Mouse (Mus musculus) lung, postnatal 36 days (tissue): ENCODE measurements at regions not wholly inside any gene's neighbourhood (a gene's known extent, or its start where the extent isn't known, plus 50 kb on each side); places are given as distances from the start of the nearest gene placed in this dataset.
"Not testable (repeated sequence)": the region's sequence is repeated elsewhere in the genome, so short reads cannot be mapped to it uniquely, and the experiment has no call there.

Source experiments
- DNase-seq: peaks from one replicate; pipeline ENCODE4 v3.0.0; 2022; ENCODE audit warnings: mixed read lengths

DNA sequence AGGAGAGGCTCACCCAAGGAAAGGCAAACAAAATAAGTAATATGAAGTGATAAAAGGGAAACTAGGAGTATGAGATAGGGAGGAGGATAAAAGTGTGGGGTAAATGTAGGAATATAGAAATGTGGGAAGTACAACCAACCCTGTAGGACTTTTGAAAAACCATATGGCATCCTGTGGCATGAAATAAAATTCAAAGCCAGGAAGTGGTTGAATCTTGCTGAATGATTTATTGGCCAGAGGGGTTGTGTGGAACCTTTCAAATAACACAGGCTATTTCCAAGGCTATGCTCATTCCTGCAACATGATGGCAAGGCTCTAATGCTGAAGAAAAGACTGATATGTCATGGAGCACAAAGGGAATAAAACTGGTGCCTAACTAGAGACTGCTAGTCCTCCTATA, 347.9 kb downstream of the Gm11232 start:
- no peak for DNase-seq

DNA sequence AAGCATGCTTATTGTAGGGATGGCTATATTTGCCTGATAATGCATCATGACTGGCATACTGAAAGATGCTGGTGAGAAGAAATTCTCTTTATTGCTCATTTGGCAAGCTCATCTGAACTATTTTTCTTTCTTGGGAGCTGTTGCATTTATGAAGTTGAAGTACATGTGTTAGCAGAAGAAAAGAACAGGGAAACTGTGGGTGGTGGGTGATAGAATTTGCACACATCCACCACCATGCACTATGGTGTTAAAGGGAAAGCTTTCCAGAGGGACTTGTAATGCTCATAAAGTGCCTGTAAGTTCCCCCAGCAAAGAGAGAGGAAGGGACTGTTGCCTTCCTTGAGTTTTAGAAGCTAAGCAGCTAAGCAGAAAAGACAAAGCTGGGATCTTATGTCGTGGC, 367.3 kb downstream of the Gm11232 start:
- DNase-seq: no peak

GRCm38 (mm10) chr4:71369276-71369675, 388.5 kb downstream of the Gm11232 start:
- no peak for DNase-seq

DNA sequence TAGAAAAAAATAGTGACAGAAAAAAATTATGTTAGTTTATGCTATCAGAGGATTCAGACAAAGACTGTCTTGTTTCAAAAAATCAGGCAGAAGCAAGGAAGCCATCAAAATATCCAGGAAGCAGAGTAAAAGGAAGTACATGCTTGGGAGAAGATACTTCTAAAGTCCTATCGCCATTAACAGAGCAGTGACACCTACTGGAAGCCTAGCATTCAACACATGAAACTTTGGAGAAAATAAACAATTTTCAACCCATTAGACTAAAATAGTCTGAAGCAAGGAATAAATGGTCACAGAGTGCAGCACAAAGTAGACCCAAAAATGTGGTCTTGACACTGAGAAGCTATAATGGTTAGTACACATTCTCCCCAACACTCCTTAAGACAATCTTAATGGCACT, 394.0 kb downstream of the Gm11232 start:
- DNase-seq: no peak

DNA sequence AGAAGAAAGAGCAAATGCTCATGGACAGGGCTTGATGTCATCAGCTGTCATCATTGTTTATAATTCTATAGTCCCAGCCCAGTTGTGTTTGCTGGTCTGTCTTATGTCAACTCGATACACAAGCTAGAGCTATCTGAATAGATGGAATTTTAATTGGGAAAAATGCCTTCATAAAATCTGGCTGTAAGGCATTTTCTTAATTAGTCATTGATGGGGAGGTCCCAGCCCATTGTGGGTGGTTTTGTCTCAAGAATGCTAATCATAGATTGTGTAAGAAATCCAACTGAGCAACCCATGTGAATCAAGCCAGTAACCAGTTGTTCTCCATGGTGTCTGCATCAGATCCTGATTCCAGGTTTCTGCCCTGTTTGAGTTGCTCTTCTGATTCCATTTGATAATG, 400.1 kb downstream of the Gm11232 start:
- DNase-seq: no peak

DNA sequence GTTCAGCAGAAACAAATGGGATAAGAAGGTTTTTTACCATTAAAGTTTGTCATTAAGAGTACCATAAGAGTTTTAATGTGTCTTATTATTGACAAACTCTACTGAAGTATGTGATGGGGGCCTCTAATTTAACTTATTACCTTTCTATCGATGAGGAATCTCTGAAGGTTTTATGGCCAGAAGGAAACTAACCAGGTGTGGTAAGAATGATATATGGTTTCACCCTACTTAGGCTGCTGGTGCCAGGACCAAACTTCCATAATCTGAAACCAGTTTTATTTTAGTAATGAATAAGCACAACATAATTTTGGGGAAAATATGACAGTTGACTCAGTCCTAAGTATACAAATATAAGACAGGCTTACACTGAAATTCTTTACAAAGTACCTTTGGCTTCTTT, 401.1 kb downstream of the Gm11232 start:
- DNase-seq: no peak

GRCm38 (mm10) chr4:71356310-71356709, 401.5 kb downstream of the Gm11232 start:
- DNase-seq: no peak

- no peak for DNase-seq
These were observed 405.9 kb downstream of the Gm11232 start for GRCm38 (mm10) chr4:71351880-71352279.

GRCm38 (mm10) chr4:71343068-71343467, 414.7 kb downstream of the Gm11232 start:
- no peak for DNase-seq

DNA sequence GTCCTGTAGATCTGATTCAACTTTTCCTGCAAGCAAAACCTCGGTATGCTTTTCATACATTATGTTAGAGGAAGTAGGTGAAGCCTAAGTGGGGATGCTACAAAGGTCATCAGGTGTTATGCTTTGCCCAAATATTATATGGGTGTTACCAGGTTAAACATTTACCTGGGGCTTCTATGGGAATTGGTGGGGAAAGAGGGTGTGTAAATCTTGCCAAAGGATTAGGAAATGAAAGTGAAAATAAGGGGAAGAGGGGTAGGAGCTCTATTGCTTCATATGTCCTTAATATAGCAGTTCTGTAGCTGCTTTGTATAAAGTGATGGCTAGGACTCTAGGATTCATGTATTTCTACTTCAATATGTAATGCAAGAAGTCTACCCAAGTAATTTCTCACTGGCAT, 419.2 kb downstream of the Gm11232 start:
- no peak for DNase-seq

GRCm38 (mm10) chr4:71332672-71333071, 425.1 kb downstream of the Gm11232 start:
- DNase-seq: no peak

DNA sequence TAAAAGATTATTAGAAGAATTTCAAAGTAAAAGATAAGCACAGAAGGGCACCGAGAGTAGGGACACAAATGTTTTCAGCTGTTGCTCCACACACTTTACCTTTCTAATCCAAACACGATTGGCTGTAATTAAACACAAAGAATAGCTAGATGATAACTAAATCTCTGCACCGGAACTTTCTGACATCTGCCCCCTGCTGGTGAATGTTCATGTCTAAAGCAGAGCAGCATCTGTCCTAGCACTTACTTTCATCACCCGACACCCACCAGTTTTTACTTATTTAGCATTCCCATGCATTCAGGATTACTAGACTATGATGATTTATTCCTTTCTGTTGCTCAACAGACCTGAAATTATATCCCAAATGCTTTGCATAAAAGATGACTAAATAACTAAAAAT, 425.7 kb downstream of the Gm11232 start:
- DNase-seq: peak; percentile 66

DNA sequence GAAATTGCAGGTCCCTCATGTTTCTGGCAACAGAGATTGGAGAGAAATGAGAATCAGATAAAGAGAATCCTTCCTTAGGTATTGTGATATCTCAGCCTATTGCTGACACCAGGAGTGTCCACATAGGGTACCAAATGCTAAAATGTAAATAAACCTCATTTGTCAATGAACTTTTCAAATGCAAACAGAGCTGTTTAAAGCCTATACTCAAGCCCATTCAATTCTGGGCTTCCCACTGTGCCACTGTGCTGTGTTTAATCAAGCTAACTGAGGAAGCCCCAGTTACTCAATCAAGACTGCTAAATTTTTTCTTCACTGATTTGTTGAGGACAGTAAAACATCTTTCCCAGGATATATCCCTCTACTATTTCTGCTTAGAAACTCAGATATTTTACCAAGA, 441.2 kb downstream of the Gm11232 start:
- no peak for DNase-seq

DNA sequence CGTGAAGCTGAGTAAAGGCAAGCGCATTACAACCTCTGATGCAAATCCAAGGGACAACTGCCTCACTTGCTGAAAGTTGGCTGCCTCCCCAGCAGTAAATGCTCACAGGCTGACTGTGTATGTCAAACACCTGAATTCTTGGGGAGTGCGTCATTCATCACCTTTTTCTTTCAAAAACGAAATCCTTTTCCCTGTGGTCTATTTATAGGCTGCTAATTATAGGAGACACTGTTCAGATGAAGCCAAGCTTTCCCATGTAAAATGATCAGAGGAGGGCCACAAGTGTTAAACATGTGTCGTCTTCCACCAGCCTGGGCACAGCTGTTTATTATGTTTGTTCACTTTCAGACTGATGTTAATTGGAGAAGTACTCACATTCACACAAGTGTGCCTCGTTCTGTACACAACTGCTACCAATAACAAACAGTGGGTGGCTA, 450.6 kb downstream of the Gm11232 start:
- no peak for DNase-seq

GRCm38 (mm10) chr4:71306690-71307089, 451.1 kb downstream of the Gm11232 start:
- DNase-seq: no peak

- not testable (repeated sequence) for DNase-seq
These were observed 462.0 kb downstream of the Gm11232 start for GRCm38 (mm10) chr4:71295716-71296115.

DNA sequence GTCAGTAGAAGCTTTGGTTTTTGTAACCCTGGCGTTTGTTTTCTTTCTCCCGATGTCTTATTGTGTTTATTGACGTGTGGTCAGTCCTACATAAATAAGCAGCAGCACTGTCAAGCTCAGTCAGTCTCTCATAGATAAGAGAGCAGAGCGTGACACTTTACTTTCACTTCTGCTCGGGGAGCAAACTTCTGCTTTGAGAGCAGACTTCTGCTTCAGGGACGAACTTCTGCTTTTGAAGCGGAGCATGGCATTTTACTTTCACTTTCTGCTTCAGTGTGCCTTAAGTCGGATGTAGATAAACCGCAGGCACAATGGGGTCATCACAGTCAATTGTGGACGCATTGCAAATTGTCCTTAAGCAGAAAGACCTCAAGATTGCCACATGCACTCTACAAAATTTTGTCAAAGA, 466.0 kb downstream of the Gm11232 start:
- peak; percentile 78 for DNase-seq

DNA sequence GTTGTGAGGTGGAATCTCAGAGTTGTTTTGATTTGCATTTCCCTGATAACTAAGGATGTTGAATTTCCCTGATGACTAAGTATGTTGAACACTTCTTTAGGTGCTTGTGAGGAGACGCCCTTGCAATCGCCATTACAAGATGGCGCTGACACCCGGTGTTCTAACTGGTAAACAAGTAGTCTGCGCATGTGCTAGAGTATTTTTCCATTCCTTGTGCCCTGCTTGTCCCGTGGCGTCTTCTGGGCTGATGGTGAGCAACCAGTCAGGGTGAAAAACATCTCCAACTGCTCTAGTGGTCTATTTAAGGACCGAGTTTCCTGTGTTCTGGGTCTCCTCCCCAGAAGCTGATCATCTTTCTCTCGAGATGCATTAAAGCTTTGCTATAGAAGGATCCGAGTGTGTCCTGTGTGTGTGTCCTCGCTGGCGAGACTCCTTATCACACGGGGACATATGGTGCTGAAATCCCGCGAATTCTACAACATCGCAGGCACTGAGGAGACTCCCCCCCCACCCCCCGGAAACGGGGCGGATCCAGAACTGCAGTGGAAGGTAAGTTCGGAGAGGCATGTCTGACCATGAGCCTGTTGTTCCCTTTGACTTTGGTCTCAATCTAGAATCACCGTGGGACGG, 466.5 kb downstream of the Gm11232 start:
- peak; percentile 79 for DNase-seq

DNA sequence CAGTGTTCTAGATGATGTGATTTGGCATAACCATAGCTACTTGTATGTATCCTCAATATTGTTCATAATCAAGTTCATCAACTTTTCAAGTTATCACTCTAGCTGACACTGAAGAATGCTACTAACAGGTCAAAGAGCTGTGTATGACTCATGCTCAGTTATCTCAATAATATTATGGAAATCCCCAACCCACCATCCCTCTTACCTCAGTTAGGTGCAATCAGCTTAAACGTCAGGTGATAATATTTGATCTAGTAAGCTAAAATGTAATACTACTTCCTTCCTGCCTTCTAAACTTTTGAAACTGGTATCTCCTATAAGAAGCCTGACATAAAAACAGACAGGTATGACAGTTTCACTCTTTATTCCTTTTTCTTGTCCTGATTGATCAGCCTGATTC, 474.6 kb downstream of the Gm11232 start:
- DNase-seq: no peak

DNA sequence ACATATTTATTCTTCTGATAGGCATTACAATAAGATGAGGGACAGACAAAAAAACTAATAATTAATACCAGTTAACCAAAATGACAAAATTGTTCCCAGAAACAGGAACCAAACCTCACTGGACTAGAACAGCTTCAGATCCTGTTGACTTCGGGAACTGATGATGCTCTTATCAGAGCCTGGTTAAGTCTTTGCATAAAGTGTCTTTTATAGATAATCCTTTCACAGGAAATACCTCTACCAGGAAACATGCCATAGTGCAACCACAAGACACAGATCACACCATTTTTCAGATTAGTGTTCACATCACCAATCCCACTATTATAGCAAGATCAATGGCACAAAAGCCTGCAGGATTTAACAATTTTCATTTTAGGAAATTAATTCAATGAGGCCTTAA, 478.1 kb downstream of the Gm11232 start:
- no peak for DNase-seq

GRCm38 (mm10) chr4:71259897-71260296, 497.9 kb downstream of the Gm11232 start:
- DNase-seq: no peak

DNA sequence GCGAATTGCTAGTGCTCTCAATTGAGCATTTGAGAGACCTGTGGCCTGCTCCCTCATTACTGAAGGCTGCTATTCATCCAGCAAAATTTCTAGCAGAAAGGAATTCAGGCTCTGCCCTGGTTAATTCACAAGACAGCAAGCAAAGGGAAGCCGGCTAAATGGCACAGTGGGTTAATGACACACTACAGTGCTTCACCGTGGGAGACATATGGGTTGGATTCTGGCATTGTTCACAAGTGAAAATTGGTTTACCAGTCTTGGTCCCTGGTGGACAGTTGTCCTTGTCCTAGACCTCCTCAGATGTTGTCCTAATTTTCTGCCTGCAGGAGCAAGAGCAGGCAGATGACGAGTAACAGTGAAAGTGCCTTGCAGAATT, 527.3 kb downstream of the Gm11232 start:
- no peak for DNase-seq

GRCm38 (mm10) chr4:71229796-71230496, 527.8 kb downstream of the Gm11232 start:
- DNase-seq: no peak

DNA sequence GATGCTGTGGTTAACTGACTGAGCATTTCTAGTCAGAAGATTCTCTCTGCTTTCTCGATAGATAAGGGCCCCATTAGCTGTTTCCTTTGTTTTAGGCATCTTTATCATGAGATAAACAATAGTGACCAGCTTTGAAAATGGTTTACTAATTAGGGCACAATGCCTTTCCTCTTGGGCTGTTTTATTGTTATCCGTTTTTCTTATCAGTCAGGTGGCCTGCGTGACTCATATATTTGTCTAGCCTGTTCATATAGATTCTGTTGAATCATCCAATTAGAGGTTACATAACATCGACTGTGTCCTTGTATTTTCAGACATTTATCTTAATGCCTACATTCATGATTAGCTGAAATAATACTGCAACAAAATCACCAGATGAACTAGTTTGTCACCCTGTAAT, 531.1 kb downstream of the Gm11232 start:
- DNase-seq: no peak

DNA sequence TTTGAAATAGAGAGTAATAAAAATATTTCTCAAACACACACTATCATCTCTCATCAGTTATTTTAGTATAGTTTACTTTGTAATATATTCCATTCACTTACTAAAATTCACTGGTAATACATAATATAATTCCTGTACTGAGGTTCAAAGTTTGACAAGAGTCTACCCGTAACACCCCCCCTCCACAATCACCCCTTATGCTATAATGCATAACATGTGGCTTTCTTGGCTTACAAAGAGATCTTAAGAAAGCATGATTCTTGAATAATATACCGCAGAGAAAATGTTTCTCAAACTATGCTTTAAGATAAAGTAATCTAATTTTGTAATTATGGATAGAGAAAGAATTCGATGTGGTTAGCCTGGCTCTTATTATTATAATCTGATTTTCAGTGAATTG, 539.7 kb downstream of the Gm11232 start:
- DNase-seq: no peak
